Mouse (Mus musculus) liver, adult 2 months (tissue): ENCODE measurements around the gene Gm20918. TPM values are rescaled to one million over a fixed set of nuclear protein-coding genes. Genes with fewer than 3 reads are reported as not detected.
"Not testable (repeated sequence)": the region's sequence is repeated elsewhere in the genome, so short reads cannot be mapped to it uniquely, and the experiment has no call there.

Source experiments
- DNase-seq: peaks from one replicate; pipeline ENCODE4 v3.0.0-alpha.2; 2011; ENCODE audit warnings: low read depth, low spot score; ENCODE audit errors: extremely low read depth
- H3K27ac ChIP-seq: fragments of 200-500 bp; replicated peaks from 2 replicates; pipeline ENCODE4 v1.5.1; 2012; ENCODE audit warnings: low read depth, mild to moderate bottlenecking, control low read depth, inconsistent platforms, low read length; ENCODE audit not compliant: insufficient read depth
- H3K27me3 ChIP-seq: fragments of 200-500 bp; 2 replicates; pipeline ENCODE4 v1.6.1; 2012; ENCODE audit warnings: mild to moderate bottlenecking, moderate library complexity, low read length, inconsistent platforms; ENCODE audit not compliant: control insufficient read depth, insufficient read depth
- H3K36me3 ChIP-seq: fragments of 200-500 bp; 2 replicates; pipeline ENCODE4 v1.6.1; 2012; ENCODE audit warnings: low read length, inconsistent platforms; ENCODE audit not compliant: control insufficient read depth, insufficient read depth
- H3K4me1 ChIP-seq: fragments of 200-500 bp; 2 replicates; pipeline ENCODE4 v1.6.1; 2011; ENCODE audit warnings: low read length; ENCODE audit not compliant: control insufficient read depth, insufficient read depth
- H3K4me3 ChIP-seq: fragments of 200-500 bp; 2 replicates; pipeline ENCODE4 v1.5.1; 2011; ENCODE audit warnings: low read depth, mild to moderate bottlenecking, control low read depth, low read length, moderate library complexity; ENCODE audit not compliant: insufficient read depth
- H3K79me2 ChIP-seq: fragments of 200-500 bp; 2 replicates; pipeline ENCODE4 v1.6.1; 2012; ENCODE audit warnings: inconsistent platforms, mild to moderate bottlenecking, low read length, moderate library complexity; ENCODE audit not compliant: control insufficient read depth, insufficient read depth
- H3K9ac ChIP-seq: fragments of 200-500 bp; 2 replicates; pipeline ENCODE4 v1.6.1; 2012; ENCODE audit warnings: low read depth, mild to moderate bottlenecking, control low read depth, inconsistent platforms, low read length
- polyA plus RNA-seq: library from polyadenylated mRNA; depleted of rRNA; stranded (reverse); fragments of >200 nt; gene quantifications from 2 replicates; pipeline ENCODE4 v1.2.3, GENCODE M21; 2012; rRNA removed
- total RNA-seq: library from RNA; depleted of rRNA; stranded (reverse); fragments of >200 nt; gene quantifications from 2 replicates; pipeline ENCODE4 v1.2.3, GENCODE M21; 2014; rRNA removed

The Gm20918 gene
- total RNA-seq (not detected in 2 replicates), polyA plus RNA-seq (not detected in 2 replicates)

GRCm38 (mm10) chrY:5043637-5044036, at the start of gene Gm20918:
TSS of gene Gm20918 (plus strand) at chrY:5043937.
- not testable (repeated sequence) for H3K27ac ChIP-seq, H3K9ac ChIP-seq, H3K4me3 ChIP-seq, H3K27me3 ChIP-seq, H3K36me3 ChIP-seq, H3K79me2 ChIP-seq, H3K4me1 ChIP-seq, DNase-seq

Other genes starting within 250 kb of the Gm20918 start
- gene Gm21820, start 205.5 kb downstream of the Gm20918 start, total RNA-seq = not detected in 2 replicates
- not detected in 2 replicates for gene Gm21820, start 205.5 kb downstream of the Gm20918 start, polyA plus RNA-seq